Mouse (Mus musculus) erythroblast, embryonic 14.5 days (primary cell): ENCODE data around the gene Ntn3.

Experiments
- GATA1 ChIP-seq: IDR thresholded peaks from 2 replicates; pipeline ENCODE4 v1.6.1; 2012; ENCODE audit warnings: low read length, inconsistent platforms, mixed read lengths
- TAL1 ChIP-seq: IDR thresholded peaks from 3 replicates; pipeline ENCODE4 v1.6.1; 2012; ENCODE audit warnings: low read length, inconsistent platforms, mixed read lengths

GRCm38 (mm10) chr17:24204846-24205245 is 4.5 kb downstream of the Ntn3 start:
- TF ChIP-seq GATA1 (no peak), TAL1 (no peak)
